Comparison of ENCODE assay signal across 8 mouse cellular contexts in genomic region chr11:69364910-69365309, GRCm38 (mm10). TPM values are rescaled to one million over a fixed set of nuclear protein-coding genes. Genes with fewer than 3 reads are reported as not detected.
DNase-seq lines count a peak whose midpoint lies in the region; ATAC-seq and TF ChIP-seq lines count a peak whose summit lies in the region.

No protein-coding gene starts in this region.

- peak overlapping the region; percentile 80 for H3K9ac ChIP-seq in hindbrain, embryonic 13.5 days
- H3K9ac ChIP-seq in lung, embryonic 14.5 days = no peak overlapping the region

- H3K4me2 ChIP-seq in hindbrain, embryonic 13.5 days = peak overlapping the region; percentile 94
- peak overlapping the region; percentile 97 for H3K4me2 ChIP-seq in lung, embryonic 14.5 days

- WGBS in hindbrain, embryonic 13.5 days = under 1% methylated on average over 6 of the region's 6 CpGs
- WGBS in lung, embryonic 14.5 days = 2% methylated on average over 6 of the region's 6 CpGs

- TF ChIP-seq CTCF in gastrocnemius, adult 2 months (IDR thresholded peaks at IDR 0.05) = no peak
- no peak for TF ChIP-seq CTCF in lung, embryonic 14.5 days (IDR thresholded peaks at IDR 0.05; ENCODE audit: low read depth)

- peaks cover 45% of the 10 kb centered on the region for H3K36me3 ChIP-seq in hindbrain, embryonic 13.5 days
- H3K36me3 ChIP-seq in lung, embryonic 14.5 days (ENCODE audit: insufficient read depth) = peaks cover 43% of the 10 kb centered on the region

- peak; percentile 41 for ATAC-seq in hindbrain, embryonic 13.5 days (ENCODE audit: low FRiP score)
- peak; percentile 76 for ATAC-seq in lung, embryonic 14.5 days (ENCODE audit: insufficient read depth)

- H3K9me3 ChIP-seq in hindbrain, embryonic 13.5 days = no peaks in the 10 kb centered on the region
- no peaks in the 10 kb centered on the region for H3K9me3 ChIP-seq in lung, embryonic 14.5 days (ENCODE audit: low read depth, low read length)

- intact Hi-C loops in gastrocnemius, adult 2 months (cut with DNase I) = loop anchor here (2.0 kb wide), 1 partner anchor 38 kb away; the partner anchor contains the start of gene Kcnab3

- no peaks in the 10 kb centered on the region for H3K27me3 ChIP-seq in hindbrain, embryonic 13.5 days
- no peaks in the 10 kb centered on the region for H3K27me3 ChIP-seq in lung, embryonic 14.5 days (ENCODE audit: insufficient read depth, low read length)

- H3K4me3 ChIP-seq in gastrocnemius, adult 2 months = peak overlapping the region; percentile 34
- H3K4me3 ChIP-seq in hindbrain, embryonic 13.5 days = peak overlapping the region; percentile 96
- H3K4me3 ChIP-seq in lung, embryonic 14.5 days (ENCODE audit: low read depth, low read length) = peak overlapping the region; percentile 95

- H3K4me1 ChIP-seq in hindbrain, embryonic 13.5 days (replicated peaks) = peaks cover 55% of the 10 kb centered on the region
- peaks cover 27% of the 10 kb centered on the region for H3K4me1 ChIP-seq in lung, embryonic 14.5 days (ENCODE audit: insufficient read depth)

- peak; percentile 99 for DNase-seq in adipocyte (ENCODE audit: low spot score)
- peak; percentile 88 to 98 for DNase-seq in cerebellum, postnatal 4 days (ENCODE audit: low spot score in 2 of 2)
- peak; percentile 98 for DNase-seq in gastrocnemius, adult 2 months
- DNase-seq in layer of hippocampus, postnatal 10 days (ENCODE audit: low spot score in 2 of 2) = peak; percentile 96 to 97
- peak; percentile 96 for DNase-seq in lung, embryonic 14.5 days
- DNase-seq in ovary, postnatal 10 days (ENCODE audit: low spot score) = peak; percentile 96
- DNase-seq in urinary bladder, postnatal 10 days (ENCODE audit: low spot score) = peak; percentile 79

- peak overlapping the region; percentile 94 for H3K27ac ChIP-seq in gastrocnemius, adult 2 months
- peak overlapping the region; percentile 100 for H3K27ac ChIP-seq in hindbrain, embryonic 13.5 days
- peak overlapping the region; percentile 100 for H3K27ac ChIP-seq in lung, embryonic 14.5 days (ENCODE audit: low read depth)

RNA-seq across cellular contexts. Expression of gene Chd3, which starts 4.3 kb away (rescaled TPM):
- total RNA-seq in gastrocnemius, adult 2 months (2021) = 1 to 10 TPM; 6.8 to 9.4 TPM
- 92.4 and 93.5 TPM in 2 replicates for polyA plus RNA-seq in hindbrain, embryonic 13.5 days (2015; fragmentation: Nextera tagmentation; extraction: Ambion mirVana)
- total RNA-seq in layer of hippocampus, postnatal 10 days (2021) = 100 to 1,000 TPM; 540 to 617 TPM
- polyA plus RNA-seq in lung, embryonic 14.5 days (2014; fragmentation: Nextera tagmentation; extraction: Ambion mirVana) = 57.3 and 59.9 TPM in 2 replicates

RNA-seq across cellular contexts. Expression of gene Rnf227, which starts 24.6 kb away (rescaled TPM):
- total RNA-seq in gastrocnemius, adult 2 months (2021) = not detected
- 163 and 166 TPM in 2 replicates for polyA plus RNA-seq in hindbrain, embryonic 13.5 days (2015; fragmentation: Nextera tagmentation; extraction: Ambion mirVana)
- 10 to 100 TPM; 72.6 to 76.6 TPM for total RNA-seq in layer of hippocampus, postnatal 10 days (2021)
- polyA plus RNA-seq in lung, embryonic 14.5 days (2014; fragmentation: Nextera tagmentation; extraction: Ambion mirVana) = 15.2 TPM in 2 replicates

RNA-seq across cellular contexts. Expression of gene Naa38, which starts 30.4 kb away (rescaled TPM):
- 10 to 100 TPM; 62.4 to 86.0 TPM for total RNA-seq in gastrocnemius, adult 2 months (2021)
- 103 and 105 TPM in 2 replicates for polyA plus RNA-seq in hindbrain, embryonic 13.5 days (2015; fragmentation: Nextera tagmentation; extraction: Ambion mirVana)
- total RNA-seq in layer of hippocampus, postnatal 10 days (2021) = 10 to 100 TPM; 84.1 to 95.1 TPM
- 169 and 173 TPM in 2 replicates for polyA plus RNA-seq in lung, embryonic 14.5 days (2014; fragmentation: Nextera tagmentation; extraction: Ambion mirVana)

RNA-seq across cellular contexts. Expression of gene Cyb5d1, which starts 30.5 kb away (rescaled TPM):
- 10 to 100 TPM; 34.9 to 36.0 TPM for total RNA-seq in gastrocnemius, adult 2 months (2021)
- polyA plus RNA-seq in hindbrain, embryonic 13.5 days (2015; fragmentation: Nextera tagmentation; extraction: Ambion mirVana) = 34.9 and 35.5 TPM in 2 replicates
- total RNA-seq in layer of hippocampus, postnatal 10 days (2021) = 10 to 100 TPM; 28.4 to 40.6 TPM
- 26.8 and 27.2 TPM in 2 replicates for polyA plus RNA-seq in lung, embryonic 14.5 days (2014; fragmentation: Nextera tagmentation; extraction: Ambion mirVana)

RNA-seq across cellular contexts. Expression of gene Tmem88, which starts 33.1 kb away (rescaled TPM):
- total RNA-seq in gastrocnemius, adult 2 months (2021) = 1 to 10 TPM; 6.5 to 7.4 TPM
- 7.1 and 8.7 TPM in 2 replicates for polyA plus RNA-seq in hindbrain, embryonic 13.5 days (2015; fragmentation: Nextera tagmentation; extraction: Ambion mirVana)
- 1 to 10 TPM; 2.1 to 2.7 TPM for total RNA-seq in layer of hippocampus, postnatal 10 days (2021)
- polyA plus RNA-seq in lung, embryonic 14.5 days (2014; fragmentation: Nextera tagmentation; extraction: Ambion mirVana) = 37.5 and 39.1 TPM in 2 replicates

Comparison
In these comparisons a context has a peak if more than half of its experiments do, and no peak if none do; other contexts are left out.
1. Peak in every context shown above with its lines: DNase-seq, ATAC-seq, H3K4me3 ChIP-seq and H3K27ac ChIP-seq.
2. H3K4me3 ChIP-seq: peak in every context shown above with its lines; median percentile 96 in hindbrain, embryonic 13.5 days; 95 in lung, embryonic 14.5 days; 34 in gastrocnemius, adult 2 months.
3. RNA of gene Chd3, which starts 4.3 kb away (total RNA-seq): 540 to 617 TPM in layer of hippocampus, postnatal 10 days; 6.8 to 9.4 TPM in gastrocnemius, adult 2 months; every median in the first group is over 10 times any median in the second.
4. RNA of gene Rnf227, which starts 24.6 kb away (total RNA-seq): 72.6 to 76.6 TPM in layer of hippocampus, postnatal 10 days; not detected in gastrocnemius, adult 2 months; every median in the first group is over 10 times any median in the second.